Mouse (Mus musculus) CH12.LX (cell line): ENCODE results near the gene Car2. TPM values are rescaled to one million over a fixed set of nuclear protein-coding genes. Genes with fewer than 3 reads are reported as not detected.
A peak's percentile ranks its signal among the peaks of the same experiment; 100 is the strongest.

Experiments used
- DNase-seq: peaks from one replicate; pipeline ENCODE4 v3.0.0-alpha.2; 2013; ENCODE audit errors: extremely low read depth
- H3K27ac ChIP-seq: 2 replicates; pipeline ENCODE4 v1.5.1; 2012; ENCODE audit warnings: low read depth, mild to moderate bottlenecking, control low read depth, moderate library complexity; ENCODE audit not compliant: insufficient read depth
- H3K27me3 ChIP-seq: replicated peaks from 2 replicates; pipeline ENCODE3; 2012; ENCODE audit warnings: inconsistent platforms
- H3K36me3 ChIP-seq, 2 experiments: replicated peaks in 1 of 2; 2 replicates each; pipeline versions ENCODE3 to v1.6.1; 2012; ENCODE audit warnings: inconsistent platforms in 1 of 2, low read length in 1 of 2, mild to moderate bottlenecking in 1 of 2, mixed read lengths in 1 of 2, moderate library complexity in 1 of 2; ENCODE audit not compliant: control insufficient read depth in 1 of 2, insufficient read depth in 1 of 2
- H3K4me1 ChIP-seq, 2 experiments: 2 replicates each; pipeline ENCODE4 v1.6.1; 2012; ENCODE audit warnings: inconsistent platforms in 1 of 2, moderate library complexity in 1 of 2; ENCODE audit not compliant: insufficient read depth in 2 of 2, control insufficient read depth in 1 of 2
- H3K4me2 ChIP-seq: 2 replicates; pipeline ENCODE4 v1.6.1; 2012; ENCODE audit warnings: low read depth, mild to moderate bottlenecking, control low read depth; ENCODE audit not compliant: poor library complexity, insufficient read depth, severe bottlenecking
- H3K4me3 ChIP-seq, 3 experiments: fragments of 150-350 bp in 1 of 3; sonication (generic) in 1 of 3; replicated peaks in 1 of 3; 2 replicates each; pipeline versions ENCODE3 to v1.5.1; 2011 to 2012; ENCODE audit warnings: low read depth in 2 of 3, low read length in 2 of 3, mild to moderate bottlenecking in 2 of 3, moderate library complexity in 2 of 3, control low read depth in 1 of 3, improper control_type of control experiment in 1 of 3, inconsistent platforms in 1 of 3, mixed read lengths in 1 of 3; ENCODE audit not compliant: poor library complexity in 1 of 3
- H3K79me2 ChIP-seq: replicated peaks from 2 replicates; pipeline ENCODE4 v1.6.1; 2012; ENCODE audit warnings: mild to moderate bottlenecking, moderate library complexity; ENCODE audit not compliant: control insufficient read depth, poor library complexity, insufficient read depth, severe bottlenecking; ENCODE audit errors: extremely low read depth
- H3K9ac ChIP-seq: 2 replicates; pipeline ENCODE4 v1.6.1; 2012; ENCODE audit warnings: low read depth, mild to moderate bottlenecking, control low read depth, moderate library complexity; ENCODE audit not compliant: insufficient read depth
- H3K9me3 ChIP-seq: replicated peaks from 2 replicates; pipeline ENCODE3; 2012; ENCODE audit warnings: low read length, inconsistent platforms, mixed read lengths
- BHLHE40 ChIP-seq: IDR thresholded peaks from 2 replicates; pipeline ENCODE4 v1.6.1; 2011; ENCODE audit warnings: mild to moderate bottlenecking, low read depth, low read length, improper control_type of control experiment
- CHD2 ChIP-seq: IDR thresholded peaks from 2 replicates; pipeline ENCODE4 v1.6.1; 2011; ENCODE audit warnings: low read length, improper control_type of control experiment
- E2F4 ChIP-seq: IDR thresholded peaks from 2 replicates; pipeline ENCODE4 v1.6.1; 2011; ENCODE audit warnings: low read depth, low read length, improper control_type of control experiment; ENCODE audit not compliant: insufficient replicate concordance
- EP300 ChIP-seq: IDR thresholded peaks from 2 replicates; pipeline ENCODE4 v1.6.1; 2011; ENCODE audit warnings: low read length, improper control_type of control experiment
- ETS1 ChIP-seq: conservative IDR thresholded peaks from 2 replicates; pipeline ENCODE4 v1.6.1; 2012; ENCODE audit warnings: low read depth, mild to moderate bottlenecking, inconsistent platforms, low read length, improper control_type of control experiment, moderate library complexity
- GABPA ChIP-seq: IDR thresholded peaks from 2 replicates; pipeline ENCODE4 v1.6.1; 2012; ENCODE audit warnings: low read depth, low read length, improper control_type of control experiment, inconsistent platforms; ENCODE audit not compliant: insufficient replicate concordance
- IRF4 ChIP-seq: IDR thresholded peaks from 2 replicates; pipeline ENCODE4 v1.6.1; 2014; ENCODE audit warnings: low read depth, mild to moderate bottlenecking, inconsistent platforms, low read length, improper control_type of control experiment
- JUND ChIP-seq: conservative IDR thresholded peaks from 2 replicates; pipeline ENCODE4 v1.6.1; 2011; ENCODE audit warnings: low read depth, low read length, improper control_type of control experiment
- KAT2A ChIP-seq: IDR thresholded peaks from 2 replicates; pipeline ENCODE4 v1.6.1; 2012; ENCODE audit warnings: low read length, improper control_type of control experiment, inconsistent platforms; ENCODE audit not compliant: insufficient replicate concordance
- MAFK ChIP-seq: IDR thresholded peaks from 2 replicates; pipeline ENCODE4 v1.6.1; 2011; ENCODE audit warnings: low read length, improper control_type of control experiment; ENCODE audit not compliant: insufficient replicate concordance
- MAZ ChIP-seq: IDR thresholded peaks from 2 replicates; pipeline ENCODE4 v1.6.1; 2012; ENCODE audit warnings: low read depth, mild to moderate bottlenecking, inconsistent platforms, low read length, improper control_type of control experiment, moderate library complexity
- MEF2A ChIP-seq: IDR thresholded peaks from 2 replicates; pipeline ENCODE4 v1.6.1; 2014; ENCODE audit warnings: low read depth, mild to moderate bottlenecking, inconsistent platforms, low read length, improper control_type of control experiment, borderline replicate concordance
- MXI1 ChIP-seq: IDR thresholded peaks from 2 replicates; pipeline ENCODE4 v1.6.1; 2011; ENCODE audit warnings: mild to moderate bottlenecking, low read depth, low read length, improper control_type of control experiment
- MYC ChIP-seq: IDR thresholded peaks from 2 replicates; pipeline ENCODE4 v1.6.1; 2011; ENCODE audit warnings: low read depth, mild to moderate bottlenecking, improper control_type of control experiment, low read length
- NELFE ChIP-seq: IDR thresholded peaks from 2 replicates; pipeline ENCODE4 v1.6.1; 2011; ENCODE audit warnings: low read depth, low read length, improper control_type of control experiment
- NRF1 ChIP-seq: IDR thresholded peaks from 2 replicates; pipeline ENCODE4 v1.6.1; 2014; ENCODE audit warnings: low read depth, mild to moderate bottlenecking, inconsistent platforms, low read length, improper control_type of control experiment, moderate library complexity
- POLR2A ChIP-seq: IDR thresholded peaks from 2 replicates; pipeline ENCODE4 v1.6.1; 2011; ENCODE audit warnings: low read depth, mild to moderate bottlenecking, improper control_type of control experiment, low read length
- RAD21 ChIP-seq: IDR thresholded peaks from 2 replicates; pipeline ENCODE4 v1.6.1; 2011; ENCODE audit warnings: low read depth, mild to moderate bottlenecking, low read length, improper control_type of control experiment, moderate library complexity
- RCOR1 ChIP-seq: conservative IDR thresholded peaks from 2 replicates; pipeline ENCODE4 v1.6.1; 2012; ENCODE audit warnings: low read depth, mild to moderate bottlenecking, inconsistent platforms, low read length, improper control_type of control experiment
- SMC3 ChIP-seq: IDR thresholded peaks from 2 replicates; pipeline ENCODE4 v1.6.1; 2011; ENCODE audit warnings: low read depth, low read length, improper control_type of control experiment
- TBP ChIP-seq: conservative IDR thresholded peaks from 2 replicates; pipeline ENCODE4 v1.6.1; 2011; ENCODE audit warnings: low read depth, low read length, improper control_type of control experiment
- UBTF ChIP-seq: IDR thresholded peaks from 2 replicates; pipeline ENCODE4 v1.6.1; 2012; ENCODE audit warnings: low read depth, mild to moderate bottlenecking, inconsistent platforms, low read length, improper control_type of control experiment, moderate library complexity
- USF2 ChIP-seq: conservative IDR thresholded peaks from 2 replicates; pipeline ENCODE4 v1.6.1; 2011; ENCODE audit warnings: low read depth, low read length, improper control_type of control experiment
- dilution Hi-C: fragments of 300-500 bp; cut with MboI; formaldehyde crosslinking; loops from 2 replicates; pipeline ENCODE4 v1.14.3; 2020; ENCODE audit warnings: low sequenced_read_pairs; ENCODE audit not compliant: extremely low pct_unique_long_range_greater_than_20kb, extremely low pct_ligation_motif_present
- in situ Hi-C: fragments of 300-500 bp; cut with MboI; formaldehyde crosslinking; loops from 3 replicates; pipeline ENCODE4 v1.14.3; 2019; ENCODE audit warnings: low sequenced_read_pairs, low pct_ligation_motif_present, low pct_unique_long_range_greater_than_20kb, mixed read lengths
- polyA plus RNA-seq: library from polyadenylated mRNA; unstranded; fragments of >175 nt; gene quantifications from 2 replicates; pipeline ENCODE4 v1.2.1, GENCODE M21; 2012; ENCODE audit warnings: low read depth; ENCODE audit not compliant: insufficient read length
- total RNA-seq, 2 experiments: library from RNA; depleted of rRNA; stranded (reverse); fragments of 300-350 nt in 1 of 2; fragments of >200 nt in 1 of 2; gene quantifications; 2 replicates each; pipeline ENCODE4 v1.2.3; 2012 to 2014

Gene Car2
- total and polyA plus RNA-seq, 3 experiments = 0.16 TPM; not detected in 2

GRCm38 (mm10) chr3:14839466-14840118 is 46.5 kb upstream of the Car2 start:
- H3K27me3 ChIP-seq = no peaks in the 10 kb centered on the region
- DNase-seq = peak; percentile 54
- in situ Hi-C loops (no loop called here), dilution Hi-C loops (no loop called here)
- H3K79me2 ChIP-seq = no peaks in the 10 kb centered on the region
- no peak overlapping the region for H3K9ac ChIP-seq
- H3K4me3 ChIP-seq = no peak overlapping the region
- H3K4me2 ChIP-seq = peak overlapping the region; percentile 78
- H3K4me1 ChIP-seq = peaks cover 4 to 26% of the 10 kb centered on the region in 2 experiments; a peak in 2 of 4 replicates
- TF ChIP-seq TBP (no peak), BHLHE40 (no peak), MEF2A (peak; percentile 87), NELFE (no peak), MXI1 (no peak), MAZ (no peak), MYC (no peak), RCOR1 (no peak), POLR2A (no peak), E2F4 (no peak), GABPA (no peak), MAFK (no peak), EP300 (peak; percentile 43), CHD2 (no peak), SMC3 (no peak), USF2 (no peak), NRF1 (no peak), IRF4 (0 out of 2 replicates have a peak, but pooled peaks have one; percentile 13), JUND (no peak), UBTF (no peak), ETS1 (peak; percentile 47), RAD21 (no peak), KAT2A (no peak)
- H3K27ac ChIP-seq = no peak overlapping the region
- no peaks in the 10 kb centered on the region for H3K36me3 ChIP-seq
- no peaks in the 10 kb centered on the region for H3K9me3 ChIP-seq
